Mouse (Mus musculus): Measurements from ENCODE around the gene Dtx1. TPM values are rescaled to one million over a fixed set of nuclear protein-coding genes. Genes with fewer than 3 reads are reported as not detected.
A peak's percentile ranks its signal among the peaks of the same experiment; 100 is the strongest.

Gene Dtx1
- polyA plus RNA-seq, 1 experiment from 2014 or later: 0.41 TPM

DNA sequence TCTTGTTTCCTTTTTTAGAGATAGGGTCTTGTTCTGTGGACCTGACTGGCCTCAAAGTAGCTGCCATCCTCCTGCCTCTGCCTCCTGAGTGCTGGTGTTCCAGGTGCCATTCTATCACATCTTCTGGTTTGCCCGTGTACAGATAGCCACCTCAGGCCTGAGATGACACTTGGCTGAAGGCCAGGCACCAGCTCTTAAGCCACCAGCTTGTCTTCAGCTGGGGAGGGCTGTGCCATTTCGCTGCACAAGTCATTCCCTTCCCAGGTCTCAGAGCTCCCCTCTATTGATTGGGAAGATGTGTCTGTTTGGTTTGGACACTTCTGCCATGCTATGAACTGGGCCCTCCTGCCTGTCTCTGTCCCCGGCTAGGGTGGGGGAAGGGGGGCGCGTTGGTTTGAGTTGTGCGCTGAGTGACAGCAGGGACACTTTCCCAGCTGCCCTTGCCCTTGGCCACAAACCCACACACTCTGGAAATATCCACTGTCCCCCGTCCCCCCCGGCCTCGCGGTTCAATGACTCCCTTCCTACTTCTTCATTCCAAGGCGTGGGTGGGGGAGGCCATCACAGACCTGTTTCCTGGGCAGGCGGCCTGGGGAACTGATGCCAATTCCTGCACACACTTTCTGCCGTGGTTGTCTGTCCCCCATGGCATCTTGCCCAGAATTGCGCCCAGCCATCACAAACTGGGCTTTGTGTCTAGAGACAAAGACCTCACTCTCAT, 68.2 kb downstream of the Dtx1 start:
- no peak for DNase-seq (ENCODE audit: low spot score)
- no peaks in the 10 kb centered on the region for H3K9me3 ChIP-seq
- H3K4me1 ChIP-seq: peaks cover 12% of the 10 kb centered on the region
- 74% methylated on average over 14 of the region's 14 CpGs for WGBS
- no peaks in the 10 kb centered on the region for H3K36me3 ChIP-seq
- no peak overlapping the region for H3K4me3 ChIP-seq
- no peak overlapping the region for H3K27ac ChIP-seq
- peaks cover 18% of the 10 kb centered on the region for H3K27me3 ChIP-seq (ENCODE audit: insufficient read depth, poor library complexity, severe bottlenecking)

DNA sequence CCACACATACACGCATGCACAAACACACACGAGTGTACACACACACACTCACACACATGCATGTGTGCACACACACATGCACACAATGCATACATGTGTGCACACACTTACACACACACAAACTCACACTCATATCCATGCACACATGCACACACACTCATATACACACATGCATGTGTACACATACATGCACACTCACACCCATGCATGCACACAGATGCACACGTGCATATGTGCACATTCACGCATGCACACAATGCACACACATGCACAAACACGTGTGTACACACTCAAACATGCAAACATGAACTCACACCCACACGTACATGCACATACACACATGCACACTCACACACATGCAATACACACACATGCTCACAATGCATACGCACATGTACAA, 71.6 kb downstream of the Dtx1 start:
- Histone ChIP-seq H3K36me3 (no peaks in the 10 kb centered on the region), H3K27me3 (ENCODE audit: insufficient read depth, poor library complexity, severe bottlenecking) (peaks cover 5% of the 10 kb centered on the region; the same call in 1 of the 2 replicates), H3K9me3 (no peaks in the 10 kb centered on the region), H3K4me3 (no peak overlapping the region), H3K4me1 (peaks cover 9% of the 10 kb centered on the region; the same call in 1 of the 2 replicates), H3K27ac (no peak overlapping the region)
- no peak for DNase-seq (ENCODE audit: low spot score)
- whole genome bisulfite sequencing: 94% methylated on average over 7 of the region's 7 CpGs

- Histone ChIP-seq H3K27ac (no peak overlapping the region), H3K36me3 (no peaks in the 10 kb centered on the region), H3K27me3 (ENCODE audit: insufficient read depth, poor library complexity, severe bottlenecking) (peaks cover 23% of the 10 kb centered on the region; the same call in 1 of the 2 replicates), H3K4me1 (peaks cover 23% of the 10 kb centered on the region), H3K4me3 (no peak overlapping the region), H3K9me3 (no peaks in the 10 kb centered on the region)
- WGBS: 80% methylated on average over 5 of the region's 5 CpGs
- DNase-seq (ENCODE audit: low spot score): no peak
These were observed 76.1 kb downstream of the Dtx1 start for GRCm38 (mm10) chr5:120635633-120636032.

- Histone ChIP-seq H3K27ac (no peak overlapping the region), H3K4me3 (no peak overlapping the region), H3K36me3 (no peaks in the 10 kb centered on the region), H3K4me1 (peaks cover 23% of the 10 kb centered on the region), H3K9me3 (no peaks in the 10 kb centered on the region), H3K27me3 (ENCODE audit: insufficient read depth, poor library complexity, severe bottlenecking) (peaks cover 29% of the 10 kb centered on the region)
- WGBS: 49% methylated on average over 5 of the region's 5 CpGs
- no peak for DNase-seq (ENCODE audit: low spot score)
These were observed 76.9 kb downstream of the Dtx1 start for GRCm38 (mm10) chr5:120634860-120635259.

- DNase-seq (ENCODE audit: low spot score): no peak
- H3K27me3 ChIP-seq (ENCODE audit: insufficient read depth, poor library complexity, severe bottlenecking): peaks cover 36% of the 10 kb centered on the region
- no peak within 1 kb of the TSS for H3K27ac ChIP-seq
- H3K4me1 ChIP-seq: peaks cover 23% of the 10 kb centered on the region
- H3K4me3 ChIP-seq: no peak within 1 kb of the TSS
- no peaks in the 10 kb centered on the region for H3K9me3 ChIP-seq
- no peaks in the 10 kb centered on the region for H3K36me3 ChIP-seq
- 43% methylated on average over 9 of the region's 9 CpGs for WGBS
These were observed 77.6 kb downstream of the Dtx1 start, which contains the start of gene Cfap73 for GRCm38 (mm10) chr5:120634131-120634530. Gene Cfap73 (minus strand): TSS chr5:120634235.

GRCm38 (mm10) chr5:120631892-120632291, 79.8 kb downstream of the Dtx1 start:
- peaks cover 19% of the 10 kb centered on the region for H3K36me3 ChIP-seq
- DNase-seq (ENCODE audit: low spot score): no peak
- 78% methylated on average over 5 of the region's 5 CpGs for WGBS
- H3K9me3 ChIP-seq: no peaks in the 10 kb centered on the region
- H3K4me1 ChIP-seq: peaks cover 35% of the 10 kb centered on the region
- H3K27ac ChIP-seq: no peak overlapping the region
- H3K4me3 ChIP-seq: 0 out of 2 replicates have a peak overlapping the region, but pooled peaks have one; percentile 54
- peaks cover 40% of the 10 kb centered on the region for H3K27me3 ChIP-seq (ENCODE audit: insufficient read depth, poor library complexity, severe bottlenecking)

DNA sequence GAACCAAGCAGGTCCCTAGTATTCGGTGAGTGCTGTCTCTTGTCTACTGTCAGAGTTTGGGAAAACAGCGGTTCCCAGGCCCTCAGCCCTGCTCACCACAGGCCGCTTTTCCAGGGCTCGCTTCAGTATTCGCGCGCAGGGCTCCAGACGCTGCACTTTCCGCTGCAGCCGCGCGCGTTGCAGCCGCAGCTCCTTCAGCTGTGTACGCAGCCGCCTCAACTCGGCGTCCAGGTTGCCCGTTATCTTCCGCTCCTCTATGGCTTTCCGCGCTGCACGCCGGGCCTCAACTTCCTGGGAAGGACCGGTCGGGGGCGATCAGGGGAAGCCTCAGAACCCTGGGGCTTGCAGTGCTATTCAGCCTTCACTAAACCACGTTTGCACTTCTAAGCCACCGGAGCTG, 80.6 kb downstream of the Dtx1 start:
- H3K27ac ChIP-seq: peak overlapping the region; percentile 63
- H3K9me3 ChIP-seq: no peaks in the 10 kb centered on the region
- 3% methylated on average over 29 of the region's 29 CpGs for WGBS
- no peak for DNase-seq (ENCODE audit: low spot score)
- peak overlapping the region; percentile 54 for H3K4me3 ChIP-seq
- peaks cover 26% of the 10 kb centered on the region for H3K36me3 ChIP-seq
- H3K4me1 ChIP-seq: peaks cover 39% of the 10 kb centered on the region
- peaks cover 40% of the 10 kb centered on the region for H3K27me3 ChIP-seq (ENCODE audit: insufficient read depth, poor library complexity, severe bottlenecking)

Other genes starting within 250 kb of the Dtx1 start
- 7.5 and 7.7 TPM in 2 replicates for gene Sdsl, start 239.1 kb downstream of the Dtx1 start, polyA plus RNA-seq (2016; fragmentation: Nextera tagmentation; extraction: Ambion mirVana)
- gene Sds, start 235.4 kb downstream of the Dtx1 start, polyA plus RNA-seq (2016; fragmentation: Nextera tagmentation; extraction: Ambion mirVana): 0.16 and 0.23 TPM in 2 replicates
- 43.9 and 46.6 TPM in 2 replicates for gene Plbd2, start 208.3 kb downstream of the Dtx1 start, polyA plus RNA-seq (2016; fragmentation: Nextera tagmentation; extraction: Ambion mirVana)
- 4.2 and 5.9 TPM in 2 replicates for gene Slc8b1, start 200.8 kb downstream of the Dtx1 start, polyA plus RNA-seq (2016; fragmentation: Nextera tagmentation; extraction: Ambion mirVana)
- gene Tpcn1, start 123.3 kb downstream of the Dtx1 start, polyA plus RNA-seq (2016; fragmentation: Nextera tagmentation; extraction: Ambion mirVana): 13.0 and 21.7 TPM in 2 replicates
- 0.15 and 0.24 TPM in 2 replicates for gene Iqcd, start 122.9 kb downstream of the Dtx1 start, polyA plus RNA-seq (2016; fragmentation: Nextera tagmentation; extraction: Ambion mirVana)
- gene Rita1, start 99.3 kb downstream of the Dtx1 start, polyA plus RNA-seq (2016; fragmentation: Nextera tagmentation; extraction: Ambion mirVana): 11.0 and 11.2 TPM in 2 replicates
- 47.1 and 49.4 TPM in 2 replicates for gene Ddx54, start 99.2 kb downstream of the Dtx1 start, polyA plus RNA-seq (2016; fragmentation: Nextera tagmentation; extraction: Ambion mirVana)
- 0.39 TPM in 1 of 2 replicates, not detected in the other for gene Cfap73, start 77.7 kb downstream of the Dtx1 start, polyA plus RNA-seq (2016; fragmentation: Nextera tagmentation; extraction: Ambion mirVana)
- gene Rasal1, start 63.1 kb downstream of the Dtx1 start, polyA plus RNA-seq (2016; fragmentation: Nextera tagmentation; extraction: Ambion mirVana): 0.16 and 0.60 TPM in 2 replicates
- gene Oas2, start 37.9 kb upstream of the Dtx1 start, polyA plus RNA-seq (2016; fragmentation: Nextera tagmentation; extraction: Ambion mirVana): not detected in 2 replicates
- 0.29 and 0.37 TPM in 2 replicates for gene Oas3, start 65.7 kb upstream of the Dtx1 start, polyA plus RNA-seq (2016; fragmentation: Nextera tagmentation; extraction: Ambion mirVana)
- gene Oas1e, start 83.6 kb upstream of the Dtx1 start, polyA plus RNA-seq (2016; fragmentation: Nextera tagmentation; extraction: Ambion mirVana): 0.08 TPM in 1 of 2 replicates, not detected in the other
- 0.28 and 0.46 TPM in 2 replicates for gene Oas1c, start 100.6 kb upstream of the Dtx1 start, polyA plus RNA-seq (2016; fragmentation: Nextera tagmentation; extraction: Ambion mirVana)
- not detected in 2 replicates for gene Oas1f, start 135.4 kb upstream of the Dtx1 start, polyA plus RNA-seq (2016; fragmentation: Nextera tagmentation; extraction: Ambion mirVana)
- gene Oas1h, start 149.5 kb upstream of the Dtx1 start, polyA plus RNA-seq (2016; fragmentation: Nextera tagmentation; extraction: Ambion mirVana): not detected in 2 replicates
- not detected in 2 replicates for gene Oas1g, start 175.7 kb upstream of the Dtx1 start, polyA plus RNA-seq (2016; fragmentation: Nextera tagmentation; extraction: Ambion mirVana)
- 0.26 and 0.38 TPM in 2 replicates for gene Oas1a, start 195.6 kb upstream of the Dtx1 start, polyA plus RNA-seq (2016; fragmentation: Nextera tagmentation; extraction: Ambion mirVana)
- gene Oas1d, start 202.6 kb upstream of the Dtx1 start, polyA plus RNA-seq (2016; fragmentation: Nextera tagmentation; extraction: Ambion mirVana): not detected in 2 replicates